Mouse (Mus musculus) heart, embryonic 10.5 days (tissue): Measurements from ENCODE around the gene Slc2a9. TPM values are rescaled to one million over a fixed set of nuclear protein-coding genes. Genes with fewer than 3 reads are reported as not detected.

ENCODE experiments used
- DNase-seq: peaks from one replicate; pipeline ENCODE4 v3.0.0-alpha.2; 2017; ENCODE audit warnings: low spot score
- H3K27ac ChIP-seq: fragments of 300-500 bp; sonication (generic); 2 replicates; pipeline ENCODE4 v1.5.1; 2016; ENCODE audit warnings: mild to moderate bottlenecking
- H3K27me3 ChIP-seq: fragments of 300-500 bp; sonication (generic); 2 replicates; pipeline ENCODE4 v1.6.1; 2016; ENCODE audit warnings: mild to moderate bottlenecking; ENCODE audit not compliant: poor library complexity, insufficient read depth, severe bottlenecking
- H3K36me3 ChIP-seq: fragments of 300-500 bp; sonication (generic); 2 replicates; pipeline ENCODE4 v1.6.1; 2016; ENCODE audit warnings: mild to moderate bottlenecking, moderate library complexity
- H3K4me1 ChIP-seq: fragments of 300-500 bp; sonication (generic); 2 replicates; pipeline ENCODE4 v1.6.1; 2016; ENCODE audit warnings: mild to moderate bottlenecking
- H3K4me3 ChIP-seq: fragments of 300-500 bp; sonication (generic); 2 replicates; pipeline ENCODE4 v1.5.1; 2016; ENCODE audit warnings: mild to moderate bottlenecking, moderate library complexity
- H3K9me3 ChIP-seq: fragments of 300-500 bp; sonication (generic); 2 replicates; pipeline ENCODE4 v1.6.1; 2016; ENCODE audit warnings: mild to moderate bottlenecking, moderate library complexity
- WGBS: fragments of 180-500 bp; shearing (Covaris S2); methylation state at CpG from one replicate; pipeline ENCODE4 v1.1.7; 2016; 5-methylcytosine and 5-hydroxymethylcytosine counted together
- polyA plus RNA-seq: library from polyadenylated mRNA; unstranded; fragments of >200 nt; fragmentation: Nextera tagmentation; extraction: Ambion mirVana; gene quantifications from 2 replicates; pipeline ENCODE4 v1.2.1, GENCODE M21; 2016

Slc2a9 gene
- polyA plus RNA-seq = 0.31 and 0.47 TPM in 2 replicates

GRCm38 (mm10) chr5:38502992-38503391 is at the start of gene Slc2a9:
TSS of gene Slc2a9 (minus strand) at chr5:38503143.
- Histone ChIP-seq H3K36me3 (no peaks in the 10 kb centered on the region), H3K27ac (peak within 1 kb of the TSS; percentile 80; the same call in 1 of the 2 replicates), H3K27me3 (peaks cover 3% of the 10 kb centered on the region; the same call in 1 of the 2 replicates), H3K4me1 (peaks cover 29% of the 10 kb centered on the region; the same call in 1 of the 2 replicates), H3K9me3 (no peaks in the 10 kb centered on the region), H3K4me3 (no peak within 1 kb of the TSS)
- WGBS = 77% methylated on average over 4 of the region's 4 CpGs
- no peak for DNase-seq

GRCm38 (mm10) chr5:38552615-38553014 is 49.7 kb upstream of the Slc2a9 start:
- Histone ChIP-seq H3K9me3 (no peaks in the 10 kb centered on the region), H3K36me3 (peaks cover 95% of the 10 kb centered on the region), H3K4me1 (peaks cover 87% of the 10 kb centered on the region), H3K4me3 (no peak overlapping the region), H3K27me3 (no peaks in the 10 kb centered on the region), H3K27ac (no peak overlapping the region)
- WGBS = 81% methylated on average over 3 of the region's 3 CpGs
- DNase-seq = no peak

DNA sequence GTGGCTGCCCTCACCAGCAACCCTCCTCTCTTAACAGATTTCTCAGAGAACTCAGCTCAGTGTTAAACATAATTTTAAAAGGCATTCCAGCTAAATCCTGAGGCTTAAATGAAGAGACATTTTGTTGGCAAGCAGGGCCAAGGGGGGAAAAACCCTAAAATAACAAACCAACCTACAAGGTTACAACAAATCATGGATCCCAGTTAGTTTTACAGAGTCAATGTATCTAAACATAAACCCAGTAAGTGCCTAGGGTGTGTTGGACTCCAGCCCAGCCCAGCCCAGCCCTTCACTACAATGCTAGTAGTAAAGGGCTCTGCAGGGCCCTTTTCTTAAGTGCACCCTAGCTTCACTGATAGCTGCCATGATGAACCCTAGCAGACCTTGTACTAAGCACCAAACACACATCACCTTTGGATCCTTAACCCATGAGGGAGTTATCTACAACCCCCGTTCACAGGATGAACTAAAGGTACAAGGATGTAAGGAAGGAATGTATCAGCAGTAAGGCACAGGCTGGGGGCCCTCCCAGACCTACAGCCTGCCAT is 47.4 kb upstream of the Slc2a9 start:
- WGBS = 43% methylated on average over 1 of the region's 1 CpGs
- H3K4me1 ChIP-seq = peaks cover 75% of the 10 kb centered on the region
- H3K9me3 ChIP-seq = no peaks in the 10 kb centered on the region
- H3K27ac ChIP-seq = peak overlapping the region; percentile 69; the same call in 1 of the 2 replicates
- no peak overlapping the region; the same call in 1 of the 2 replicates for H3K4me3 ChIP-seq
- peaks cover 97% of the 10 kb centered on the region for H3K36me3 ChIP-seq
- no peak for DNase-seq
- no peaks in the 10 kb centered on the region for H3K27me3 ChIP-seq

DNA sequence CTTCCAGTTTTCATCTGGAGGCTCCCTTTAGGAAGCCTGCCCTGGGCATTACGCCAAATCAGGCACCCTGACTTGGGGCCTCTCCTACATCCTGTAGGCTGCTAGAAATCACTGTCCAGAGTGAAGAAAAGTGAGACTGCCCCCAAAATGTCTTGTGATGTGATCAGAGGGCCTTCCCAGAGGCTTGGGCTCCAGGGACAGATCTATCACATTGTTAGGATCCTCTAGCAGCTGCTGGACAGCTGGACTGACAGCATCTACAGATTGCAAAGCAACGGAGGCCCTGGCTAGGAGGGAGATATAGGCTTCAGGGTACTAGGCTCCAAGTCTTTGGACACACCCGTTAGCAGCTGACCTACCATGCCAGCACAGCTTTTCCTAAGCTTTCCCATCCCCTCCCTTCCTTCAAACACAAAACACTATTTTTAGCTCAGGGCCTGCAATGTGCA is 46.5 kb upstream of the Slc2a9 start:
- no peak for DNase-seq
- peak overlapping the region; percentile 69 for H3K27ac ChIP-seq
- H3K27me3 ChIP-seq = no peaks in the 10 kb centered on the region
- H3K9me3 ChIP-seq = no peaks in the 10 kb centered on the region
- H3K4me3 ChIP-seq = no peak overlapping the region
- H3K36me3 ChIP-seq = peaks cover 97% of the 10 kb centered on the region
- 46% methylated on average over 3 of the region's 3 CpGs for WGBS
- peaks cover 67% of the 10 kb centered on the region for H3K4me1 ChIP-seq

DNA sequence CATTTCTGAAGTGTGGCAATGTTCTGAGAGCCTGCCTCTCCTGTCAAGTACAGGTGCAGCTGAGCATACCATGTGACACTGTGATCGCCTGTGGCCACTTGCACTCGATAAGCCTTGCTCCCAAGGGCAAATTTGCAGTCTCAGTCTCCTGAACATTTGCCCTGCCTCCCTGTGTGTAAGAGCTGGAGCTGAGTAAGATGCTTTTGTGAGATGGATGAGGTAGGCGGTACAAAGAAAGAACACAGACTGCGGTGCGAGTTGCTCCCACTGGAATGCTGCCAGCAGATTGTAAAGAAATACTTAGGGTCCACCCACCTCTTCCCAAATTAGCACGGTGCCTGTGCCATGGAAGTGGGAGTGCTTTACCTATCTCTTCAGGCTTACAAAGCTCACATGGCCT is 44.4 kb upstream of the Slc2a9 start:
- Histone ChIP-seq H3K4me1 (peaks cover 51% of the 10 kb centered on the region), H3K9me3 (no peaks in the 10 kb centered on the region), H3K4me3 (no peak overlapping the region), H3K27ac (no peak overlapping the region), H3K36me3 (peaks cover 100% of the 10 kb centered on the region), H3K27me3 (no peaks in the 10 kb centered on the region)
- 48% methylated on average over 6 of the region's 6 CpGs for WGBS
- no peak for DNase-seq

DNA sequence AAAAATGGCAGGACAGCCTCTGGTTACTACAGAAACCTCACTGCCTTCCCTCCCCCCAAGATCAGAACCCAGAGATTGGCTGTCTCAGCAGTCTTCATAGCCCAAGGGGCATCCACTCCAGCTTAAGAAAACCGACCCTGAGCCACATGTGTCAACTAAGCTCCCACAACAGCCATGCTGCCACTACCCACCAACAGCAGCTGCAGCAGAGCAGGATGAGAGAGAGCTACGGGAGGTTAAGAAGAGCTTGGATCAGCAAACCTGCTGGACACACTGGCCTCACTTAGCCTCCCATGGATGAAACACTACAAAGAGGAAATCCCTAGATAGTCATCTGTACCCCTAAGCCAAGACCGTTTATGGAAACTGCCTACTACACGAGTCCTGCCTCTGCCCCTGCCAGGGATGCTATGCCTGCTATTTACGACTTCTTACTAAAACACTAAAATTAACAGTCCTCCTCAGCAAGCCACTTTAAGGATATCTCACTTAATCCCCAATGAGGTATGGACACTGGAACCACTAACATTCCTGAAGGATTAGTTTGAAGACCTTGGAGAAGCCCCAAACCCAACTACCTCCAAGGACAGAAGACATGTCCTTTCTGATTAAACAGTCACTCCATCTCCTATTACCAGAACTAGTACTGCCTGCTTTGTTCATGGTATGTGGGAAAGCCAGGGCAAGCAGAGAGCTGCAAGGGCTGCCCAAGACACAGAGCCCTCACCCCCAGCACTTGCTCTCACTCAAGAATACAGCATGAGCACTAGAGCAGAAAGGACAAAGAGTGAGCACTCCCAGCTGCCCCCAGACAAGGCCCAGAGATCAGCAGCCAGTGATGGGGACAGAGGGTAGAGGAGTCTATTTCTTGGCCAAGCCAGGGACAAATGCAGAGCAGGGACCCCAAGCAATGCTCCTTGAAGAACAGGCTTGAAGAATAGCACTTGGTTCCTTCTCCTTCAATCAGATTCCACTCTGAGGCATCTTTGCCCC is 41.8 kb upstream of the Slc2a9 start:
- no peaks in the 10 kb centered on the region for H3K9me3 ChIP-seq
- no peak overlapping the region for H3K4me3 ChIP-seq
- H3K4me1 ChIP-seq = peaks cover 36% of the 10 kb centered on the region
- no peak overlapping the region for H3K27ac ChIP-seq
- no peaks in the 10 kb centered on the region for H3K27me3 ChIP-seq
- WGBS = 71% methylated on average over 5 of the region's 5 CpGs
- peaks cover 100% of the 10 kb centered on the region for H3K36me3 ChIP-seq
- DNase-seq = no peak

- no peaks in the 10 kb centered on the region for H3K9me3 ChIP-seq
- no peak overlapping the region for H3K27ac ChIP-seq
- DNase-seq = no peak
- no peaks in the 10 kb centered on the region for H3K27me3 ChIP-seq
- H3K4me1 ChIP-seq = peaks cover 25% of the 10 kb centered on the region
- WGBS = 87% methylated on average over 4 of the region's 4 CpGs
- H3K4me3 ChIP-seq = no peak overlapping the region
- peaks cover 100% of the 10 kb centered on the region for H3K36me3 ChIP-seq
These were observed 40.7 kb upstream of the Slc2a9 start for GRCm38 (mm10) chr5:38543496-38544217.

DNA sequence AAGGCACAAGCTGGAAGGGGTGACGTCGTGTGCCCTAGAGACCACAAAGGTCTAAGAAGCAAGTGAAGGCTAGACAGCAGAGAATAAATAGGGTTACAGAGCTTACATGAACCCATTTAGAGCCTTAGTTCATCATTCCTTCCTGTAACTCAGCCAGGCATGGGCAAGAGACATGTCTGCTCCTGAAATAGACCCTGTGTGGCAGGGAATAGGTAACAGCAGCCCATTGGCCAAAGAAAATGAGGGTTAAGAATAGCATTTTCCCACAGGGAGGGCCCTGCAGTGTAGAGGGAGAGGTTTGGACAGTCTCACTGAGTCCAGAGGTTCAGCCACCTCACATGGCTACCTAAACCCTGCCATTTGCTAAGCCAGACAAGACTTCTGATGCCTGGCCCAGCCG is 38.8 kb upstream of the Slc2a9 start:
- peaks cover 100% of the 10 kb centered on the region for H3K36me3 ChIP-seq
- peaks cover 8% of the 10 kb centered on the region; the same call in 1 of the 2 replicates for H3K4me1 ChIP-seq
- no peak overlapping the region for H3K4me3 ChIP-seq
- DNase-seq = no peak
- H3K9me3 ChIP-seq = no peaks in the 10 kb centered on the region
- no peak overlapping the region; the same call in 1 of the 2 replicates for H3K27ac ChIP-seq
- no peaks in the 10 kb centered on the region for H3K27me3 ChIP-seq
- WGBS = 88% methylated on average over 3 of the region's 3 CpGs

GRCm38 (mm10) chr5:38540898-38541297 is 38.0 kb upstream of the Slc2a9 start:
- H3K27ac ChIP-seq = no peak overlapping the region
- no peaks in the 10 kb centered on the region for H3K27me3 ChIP-seq
- H3K4me1 ChIP-seq = peaks cover 8% of the 10 kb centered on the region; the same call in 1 of the 2 replicates
- no peaks in the 10 kb centered on the region for H3K9me3 ChIP-seq
- H3K4me3 ChIP-seq = no peak overlapping the region
- no peak for DNase-seq
- H3K36me3 ChIP-seq = peaks cover 100% of the 10 kb centered on the region
- WGBS = 67% methylated on average over 1 of the region's 1 CpGs

GRCm38 (mm10) chr5:38538508-38538907 is 35.6 kb upstream of the Slc2a9 start:
- WGBS = 89% methylated on average over 8 of the region's 8 CpGs
- H3K4me3 ChIP-seq = no peak overlapping the region

DNA sequence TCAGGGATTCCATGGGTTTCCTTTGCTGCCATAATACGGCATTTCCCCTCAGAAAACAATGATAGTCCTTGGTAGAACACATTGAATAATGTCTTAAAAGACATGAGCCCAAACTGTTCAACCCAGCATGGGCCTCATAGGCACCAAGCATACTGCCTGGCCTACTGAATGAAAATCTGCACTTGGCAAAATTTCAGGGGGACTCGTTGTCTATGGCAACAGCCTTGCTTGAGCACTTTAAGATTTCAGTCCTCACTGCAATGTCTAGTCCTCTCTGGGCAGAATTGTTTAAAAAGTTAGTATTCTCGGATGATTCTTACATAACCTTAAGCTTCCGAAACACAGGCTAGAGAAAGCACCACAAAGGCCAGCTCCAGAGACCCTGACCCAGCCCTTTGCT is 34.9 kb upstream of the Slc2a9 start:
- WGBS = 90% methylated on average over 4 of the region's 4 CpGs
- no peak for DNase-seq
- Histone ChIP-seq H3K4me3 (no peak overlapping the region), H3K9me3 (no peaks in the 10 kb centered on the region), H3K4me1 (peaks cover 6% of the 10 kb centered on the region; the same call in 1 of the 2 replicates), H3K27me3 (no peaks in the 10 kb centered on the region), H3K36me3 (peaks cover 99% of the 10 kb centered on the region), H3K27ac (no peak overlapping the region)

More at GRCm38 (mm10) chr5:38538508-38538907, 35.6 kb upstream of the Slc2a9 start:
- no peaks in the 10 kb centered on the region for H3K9me3 ChIP-seq
- no peaks in the 10 kb centered on the region for H3K27me3 ChIP-seq
- H3K36me3 ChIP-seq = peaks cover 100% of the 10 kb centered on the region
- no peak overlapping the region for H3K27ac ChIP-seq
- peaks cover 6% of the 10 kb centered on the region; the same call in 1 of the 2 replicates for H3K4me1 ChIP-seq
- DNase-seq = no peak

DNA sequence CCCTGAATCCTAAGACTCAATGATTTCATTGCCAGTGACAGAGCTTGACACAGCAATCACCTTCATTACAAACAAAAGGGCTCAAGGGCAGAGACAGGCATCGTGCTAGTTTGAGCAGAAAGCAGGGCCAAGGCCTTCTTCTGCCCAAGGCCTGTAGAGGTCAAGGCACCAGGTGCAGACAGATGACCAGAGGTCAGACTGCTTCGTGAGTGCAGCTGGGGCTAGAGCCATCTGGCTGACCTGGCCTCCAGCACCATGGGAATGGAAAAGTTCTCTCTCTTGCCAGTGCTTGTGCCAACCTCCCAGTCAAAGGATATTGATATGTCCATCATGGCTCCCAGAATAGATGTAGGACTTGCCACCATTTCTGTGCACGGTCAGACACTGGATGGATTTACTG is 33.9 kb upstream of the Slc2a9 start:
- Histone ChIP-seq H3K4me1 (peaks cover 4% of the 10 kb centered on the region; the same call in 1 of the 2 replicates), H3K36me3 (peaks cover 99% of the 10 kb centered on the region), H3K4me3 (no peak overlapping the region), H3K27me3 (no peaks in the 10 kb centered on the region), H3K27ac (no peak overlapping the region), H3K9me3 (no peaks in the 10 kb centered on the region)
- DNase-seq = no peak
- 90% methylated on average over 3 of the region's 3 CpGs for WGBS
